Mouse (Mus musculus): ENCODE measurements around the gene Lima1.
A peak's percentile ranks its signal among the peaks of the same experiment; 100 is the strongest.

Gene Lima1

GRCm38 (mm10) chr15:99866450-99867221 lies 8.6 kb downstream of the Lima1 start:
- no peak for DNase-seq

- DNase-seq: no peak
Observed at GRCm38 (mm10) chr15:99865942-99866341, 9.3 kb downstream of the Lima1 start.

GRCm38 (mm10) chr15:99865494-99865941 lies 9.7 kb downstream of the Lima1 start:
- DNase-seq: no peak

- DNase-seq: no peak
Observed at GRCm38 (mm10) chr15:99865046-99865445, 10.2 kb downstream of the Lima1 start.

- peak in 1 of 2 experiments; percentile 10 for DNase-seq
Observed at GRCm38 (mm10) chr15:99863786-99864185, 11.5 kb downstream of the Lima1 start.

GRCm38 (mm10) chr15:99863358-99863757 lies 11.9 kb downstream of the Lima1 start:
- DNase-seq: no peak

GRCm38 (mm10) chr15:99862473-99862872 lies 12.8 kb downstream of the Lima1 start:
- no peak for DNase-seq

GRCm38 (mm10) chr15:99861955-99862354 lies 13.3 kb downstream of the Lima1 start:
- DNase-seq: no peak

- DNase-seq: no peak
Observed at GRCm38 (mm10) chr15:99861536-99861935, 13.7 kb downstream of the Lima1 start.

GRCm38 (mm10) chr15:99859644-99860392 lies 15.4 kb downstream of the Lima1 start:
- DNase-seq: no peak

- no peak for DNase-seq
Observed at GRCm38 (mm10) chr15:99857479-99857878, 17.8 kb downstream of the Lima1 start.

- DNase-seq: no peak
Observed at GRCm38 (mm10) chr15:99855119-99855518, 20.1 kb downstream of the Lima1 start.

GRCm38 (mm10) chr15:99852606-99853237 lies 22.5 kb downstream of the Lima1 start:
- DNase-seq: no peak

- DNase-seq: no peak
Observed at GRCm38 (mm10) chr15:99850265-99850664, 25.0 kb downstream of the Lima1 start.

GRCm38 (mm10) chr15:99847937-99848336 lies 27.3 kb downstream of the Lima1 start:
- DNase-seq: no peak

GRCm38 (mm10) chr15:99847207-99847881 lies 27.9 kb downstream of the Lima1 start:
- DNase-seq: no peak

GRCm38 (mm10) chr15:99846633-99847032 lies 28.6 kb downstream of the Lima1 start:
- no peak for DNase-seq

GRCm38 (mm10) chr15:99843856-99844255 lies 31.4 kb downstream of the Lima1 start:
- DNase-seq: no peak

GRCm38 (mm10) chr15:99839910-99840309 lies 35.3 kb downstream of the Lima1 start:
- DNase-seq: no peak

- no peak for DNase-seq
Observed at GRCm38 (mm10) chr15:99839165-99839840, 36.0 kb downstream of the Lima1 start.

- DNase-seq: no peak
Observed at GRCm38 (mm10) chr15:99837561-99837960, 37.7 kb downstream of the Lima1 start.

- no peak for DNase-seq
Observed at GRCm38 (mm10) chr15:99835191-99835590, 40.1 kb downstream of the Lima1 start.

Measured in thymus, postnatal 36 days (tissue).